Mouse (Mus musculus): ENCODE results near the gene Ephx1. TPM values are rescaled to one million over a fixed set of nuclear protein-coding genes. Genes with fewer than 3 reads are reported as not detected.

Gene Ephx1
- total and polyA plus RNA-seq, 2 experiments from 2014 or later, result 13.3 to 15.2 TPM

DNA sequence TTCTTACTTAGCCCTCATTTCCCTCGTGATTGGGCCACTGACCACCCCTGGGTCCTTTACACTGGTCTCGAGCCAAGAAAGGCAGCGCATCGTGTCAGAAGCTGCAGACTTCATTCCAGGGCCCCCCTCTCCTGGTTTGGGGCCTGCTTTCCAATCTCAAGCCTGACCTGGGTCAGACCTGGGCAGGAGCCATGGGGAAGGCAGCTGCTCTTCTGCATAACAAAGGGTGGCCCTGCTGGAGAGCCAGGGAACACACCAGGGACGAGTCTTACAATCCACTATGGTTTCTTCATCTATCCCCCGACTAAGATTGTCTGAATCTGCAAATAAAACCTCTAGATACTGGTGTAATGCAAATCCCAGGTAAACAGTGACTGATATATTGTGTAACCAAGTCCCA lies 87.0 kb downstream of the Ephx1 start:
- no peaks in the 10 kb centered on the region for H3K9me3 ChIP-seq (ENCODE audit: low read length)
- no peak for TF ChIP-seq CTCF (IDR thresholded peaks at IDR 0.05; ENCODE audit: low read depth)
- ATAC-seq (no peak), DNase-seq (ENCODE audit: low spot score) (no peak)
- WGBS, result 18% methylated on average over 6 of the region's 6 CpGs
- no peak overlapping the region for H3K27ac ChIP-seq
- H3K9ac ChIP-seq (replicated peaks; ENCODE audit: low read length), result no peak overlapping the region
- no peaks in the 10 kb centered on the region for H3K4me1 ChIP-seq (ENCODE audit: insufficient read depth, low read length)
- H3K4me2 ChIP-seq (ENCODE audit: low read depth, low read length), result no peak overlapping the region
- H3K27me3 ChIP-seq (ENCODE audit: insufficient read depth, low read length), result peaks cover 9% of the 10 kb centered on the region
- H3K36me3 ChIP-seq (ENCODE audit: insufficient read depth, low read length), result no peaks in the 10 kb centered on the region
- no peak overlapping the region for H3K4me3 ChIP-seq (ENCODE audit: low read length)

DNA sequence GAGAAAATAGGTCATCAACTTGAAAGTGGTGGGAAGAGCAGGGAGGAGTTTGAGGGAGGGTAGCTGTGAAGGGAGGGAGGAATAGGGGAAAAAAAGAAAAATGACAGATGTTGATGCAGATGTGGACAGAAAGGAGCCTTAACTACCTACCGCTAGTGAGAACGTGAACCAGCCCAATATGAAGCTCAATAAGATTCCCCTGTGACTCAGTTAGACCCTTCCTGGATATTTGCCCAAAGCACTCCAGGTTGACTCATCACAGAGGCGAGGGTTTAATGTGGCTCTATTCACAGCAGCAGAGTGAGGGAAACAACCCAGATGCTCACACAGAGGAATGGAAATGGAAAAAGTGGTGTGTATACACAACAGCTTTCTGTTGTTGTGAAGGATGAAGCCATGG lies 89.6 kb downstream of the Ephx1 start:
- Histone ChIP-seq H3K4me3 (ENCODE audit: low read length) (no peak overlapping the region), H3K36me3 (ENCODE audit: insufficient read depth, low read length) (no peaks in the 10 kb centered on the region), H3K9ac (replicated peaks; ENCODE audit: low read length) (no peak overlapping the region), H3K9me3 (ENCODE audit: low read length) (no peaks in the 10 kb centered on the region), H3K4me2 (ENCODE audit: low read depth, low read length) (no peak overlapping the region), H3K27ac (no peak overlapping the region), H3K4me1 (ENCODE audit: insufficient read depth, low read length) (no peaks in the 10 kb centered on the region), H3K27me3 (ENCODE audit: insufficient read depth, low read length) (peaks cover 9% of the 10 kb centered on the region)
- no peak for TF ChIP-seq CTCF (IDR thresholded peaks at IDR 0.05; ENCODE audit: low read depth)
- ATAC-seq (no peak), DNase-seq (ENCODE audit: low spot score) (no peak)
- 49% methylated on average over 3 of the region's 3 CpGs for WGBS

DNA sequence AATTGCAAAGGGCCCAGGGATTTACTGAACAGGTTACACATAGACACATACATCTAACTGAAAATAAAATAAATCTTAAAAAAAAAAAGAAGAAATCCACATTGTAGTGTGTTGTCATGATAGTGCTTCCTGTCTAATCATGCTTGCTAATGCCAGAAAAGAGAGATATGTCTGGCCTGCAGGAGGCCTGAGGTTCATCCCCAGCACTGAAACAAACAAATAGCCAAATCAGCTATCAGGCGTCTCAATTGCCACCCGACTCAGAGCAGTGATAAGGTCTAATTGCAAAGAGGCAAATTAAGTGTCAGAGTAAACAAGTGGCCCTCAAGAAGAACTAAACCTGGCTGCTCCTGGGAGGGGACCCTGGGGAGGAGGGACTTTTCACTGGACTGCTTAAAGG lies 91.1 kb downstream of the Ephx1 start:
- H3K4me3 ChIP-seq (ENCODE audit: low read length), result no peak overlapping the region
- ATAC-seq (no peak), DNase-seq (ENCODE audit: low spot score) (no peak)
- no peaks in the 10 kb centered on the region for H3K36me3 ChIP-seq (ENCODE audit: insufficient read depth, low read length)
- no peak overlapping the region for H3K9ac ChIP-seq (replicated peaks; ENCODE audit: low read length)
- H3K27ac ChIP-seq, result no peak overlapping the region
- no peaks in the 10 kb centered on the region for H3K4me1 ChIP-seq (ENCODE audit: insufficient read depth, low read length)
- peaks cover 6% of the 10 kb centered on the region for H3K27me3 ChIP-seq (ENCODE audit: insufficient read depth, low read length)
- WGBS, result 66% methylated on average over 2 of the region's 2 CpGs
- no peaks in the 10 kb centered on the region for H3K9me3 ChIP-seq (ENCODE audit: low read length)
- no peak for TF ChIP-seq CTCF (IDR thresholded peaks at IDR 0.05; ENCODE audit: low read depth)
- H3K4me2 ChIP-seq (ENCODE audit: low read depth, low read length), result no peak overlapping the region

DNA sequence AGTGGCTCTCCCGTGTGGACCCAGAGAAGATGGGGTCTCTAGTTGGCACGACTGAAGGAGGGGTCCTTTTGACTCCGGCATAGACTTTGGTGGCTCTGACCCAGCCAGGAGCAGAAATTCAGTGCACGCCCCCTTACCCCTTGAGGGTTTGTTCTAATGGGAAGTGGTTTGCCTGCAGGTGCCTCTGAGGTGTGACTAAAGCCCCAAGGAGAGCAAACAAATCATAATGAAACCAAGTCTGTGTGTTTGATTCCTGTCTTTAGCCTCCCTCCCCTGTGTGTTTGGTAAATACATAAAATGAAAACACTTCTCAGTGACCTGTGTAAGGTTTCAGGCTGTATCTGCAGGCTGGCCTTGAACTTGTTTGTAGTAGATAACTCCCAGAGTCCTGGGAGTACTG lies 94.4 kb downstream of the Ephx1 start:
- 84% methylated on average over 4 of the region's 4 CpGs for WGBS
- Histone ChIP-seq H3K4me3 (ENCODE audit: low read length) (no peak overlapping the region), H3K9me3 (ENCODE audit: low read length) (no peaks in the 10 kb centered on the region), H3K27me3 (ENCODE audit: insufficient read depth, low read length) (no peaks in the 10 kb centered on the region), H3K27ac (no peak overlapping the region), H3K4me2 (ENCODE audit: low read depth, low read length) (no peak overlapping the region), H3K9ac (replicated peaks; ENCODE audit: low read length) (no peak overlapping the region), H3K36me3 (ENCODE audit: insufficient read depth, low read length) (no peaks in the 10 kb centered on the region), H3K4me1 (ENCODE audit: insufficient read depth, low read length) (no peaks in the 10 kb centered on the region)
- DNase-seq (ENCODE audit: low spot score) (no peak), ATAC-seq (no peak)
- no peak for TF ChIP-seq CTCF (IDR thresholded peaks at IDR 0.05; ENCODE audit: low read depth)

Other genes starting within 250 kb of the Ephx1 start
- 1,143 and 1,334 TPM in 2 replicates for gene H3f3a, start 207.0 kb downstream of the Ephx1 start, total RNA-seq (2014; rRNA removed)
- 1,977 and 1,992 TPM in 2 replicates for gene H3f3a, start 207.0 kb downstream of the Ephx1 start, polyA plus RNA-seq (2015; fragmentation: Nextera tagmentation; extraction: Ambion mirVana)
- 11.1 and 13.1 TPM in 2 replicates for gene Sde2, start 169.8 kb downstream of the Ephx1 start, total RNA-seq (2014; rRNA removed)
- gene Sde2, start 169.8 kb downstream of the Ephx1 start, polyA plus RNA-seq (2015; fragmentation: Nextera tagmentation; extraction: Ambion mirVana), result 21.4 and 21.7 TPM in 2 replicates
- gene Lefty2, start 127.8 kb downstream of the Ephx1 start, total RNA-seq (2014; rRNA removed), result 11.3 and 15.3 TPM in 2 replicates
- gene Lefty2, start 127.8 kb downstream of the Ephx1 start, polyA plus RNA-seq (2015; fragmentation: Nextera tagmentation; extraction: Ambion mirVana), result 6.8 and 7.1 TPM in 2 replicates
- gene Pycr2, start 116.6 kb downstream of the Ephx1 start, total RNA-seq (2014; rRNA removed), result 70.2 and 76.1 TPM in 2 replicates
- gene Pycr2, start 116.6 kb downstream of the Ephx1 start, polyA plus RNA-seq (2015; fragmentation: Nextera tagmentation; extraction: Ambion mirVana), result 63.4 and 64.7 TPM in 2 replicates
- gene Lefty1, start 85.9 kb downstream of the Ephx1 start, total RNA-seq (2014; rRNA removed), result not detected in 2 replicates
- gene Lefty1, start 85.9 kb downstream of the Ephx1 start, polyA plus RNA-seq (2015; fragmentation: Nextera tagmentation; extraction: Ambion mirVana), result 0.29 and 0.42 TPM in 2 replicates
- 2.9 and 5.4 TPM in 2 replicates for gene Tmem63a, start 78.6 kb downstream of the Ephx1 start, total RNA-seq (2014; rRNA removed)
- gene Tmem63a, start 78.6 kb downstream of the Ephx1 start, polyA plus RNA-seq (2015; fragmentation: Nextera tagmentation; extraction: Ambion mirVana), result 2.5 and 3.0 TPM in 2 replicates
- gene 9130409I23Rik, start 30.3 kb upstream of the Ephx1 start, total RNA-seq (2014; rRNA removed), result not detected in 2 replicates
- not detected in 2 replicates for gene 9130409I23Rik, start 30.3 kb upstream of the Ephx1 start, polyA plus RNA-seq (2015; fragmentation: Nextera tagmentation; extraction: Ambion mirVana)
- gene Nvl, start 123.3 kb upstream of the Ephx1 start, total RNA-seq (2014; rRNA removed), result 18.5 and 24.7 TPM in 2 replicates
- gene Nvl, start 123.3 kb upstream of the Ephx1 start, polyA plus RNA-seq (2015; fragmentation: Nextera tagmentation; extraction: Ambion mirVana), result 26.8 and 27.1 TPM in 2 replicates
- gene Cnih4, start 123.8 kb upstream of the Ephx1 start, total RNA-seq (2014; rRNA removed), result 10.8 and 12.9 TPM in 2 replicates
- gene Cnih4, start 123.8 kb upstream of the Ephx1 start, polyA plus RNA-seq (2015; fragmentation: Nextera tagmentation; extraction: Ambion mirVana), result 59.9 and 61.3 TPM in 2 replicates
- gene Wdr26, start 191.1 kb upstream of the Ephx1 start, total RNA-seq (2014; rRNA removed), result 40.1 and 47.0 TPM in 2 replicates
- gene Wdr26, start 191.1 kb upstream of the Ephx1 start, polyA plus RNA-seq (2015; fragmentation: Nextera tagmentation; extraction: Ambion mirVana), result 45.3 and 47.4 TPM in 2 replicates

Data from hindbrain, postnatal 0 days (tissue).